Mouse (Mus musculus) bone marrow macrophage, adult 2 months (primary cell): ENCODE results near the gene 2410015M20Rik.

Experiments used
- CTCF ChIP-seq: IDR thresholded peaks from 2 replicates; pipeline ENCODE4 v1.5.1; 2012; ENCODE audit warnings: low read depth, mild to moderate bottlenecking, low read length, moderate library complexity
- POLR2A ChIP-seq: IDR thresholded peaks from 2 replicates; pipeline ENCODE4 v1.6.1; 2012; ENCODE audit warnings: mild to moderate bottlenecking, low read depth, low read length, borderline replicate concordance

- TF ChIP-seq POLR2A = no peak
- no peak for TF ChIP-seq CTCF
Measured at GRCm38 (mm10) chr17:56627530-56628277, 18.1 kb upstream of the 2410015M20Rik start, which contains the start of gene Catsperd.
